Mouse (Mus musculus): ENCODE data around the gene Insr.

DNA sequence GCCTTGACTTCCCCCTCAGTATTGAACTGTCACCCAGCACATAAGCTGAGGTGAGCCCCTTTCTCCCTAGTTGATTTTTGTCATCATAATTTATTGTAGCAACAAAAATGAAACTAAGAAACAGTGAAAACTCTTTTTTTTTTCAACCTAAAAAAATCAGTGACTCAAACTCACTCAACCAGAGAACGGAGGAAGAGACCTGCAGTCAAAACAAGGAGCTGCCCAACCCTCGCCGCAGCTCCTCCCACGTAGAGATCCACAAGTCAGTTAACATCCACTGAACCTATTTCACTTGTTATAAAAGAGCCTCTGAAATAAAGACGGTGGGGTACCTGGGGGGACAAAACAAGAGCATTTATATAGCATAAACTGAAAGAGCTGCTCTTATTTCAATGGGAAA lies 30.7 kb downstream of the Insr start:
- TF ChIP-seq CTCF (IDR thresholded peaks at IDR 0.05; ENCODE audit: borderline replicate concordance, insufficient read depth, low read length) = no peak
- no peak for TF ChIP-seq POLR2A (IDR thresholded peaks at IDR 0.05; ENCODE audit: low read depth, low read length)
